Mouse (Mus musculus) forelimb bud, embryonic 11.5 days (tissue): ENCODE data around the gene Ccdc47.

ENCODE experiments used
- DNase-seq: peaks from one replicate; pipeline ENCODE4 v3.0.0-alpha.2; 2012; ENCODE audit warnings: low read depth, low spot score

Gene Ccdc47

GRCm38 (mm10) chr11:106160841-106161721 lies 55.1 kb downstream of the Ccdc47 start, which contains the start of the genes Gm10840 and Limd2:
Gene Gm10840, plus strand, starts transcription at chr11:106160850.
Gene Limd2, minus strand, starts transcription at chr11:106160860.
- peak; percentile 64 for DNase-seq

- peak; percentile 79 for DNase-seq
Measured at GRCm38 (mm10) chr11:106159921-106160840, 56.0 kb downstream of the Ccdc47 start.

- DNase-seq, result peak; percentile 76
Measured at GRCm38 (mm10) chr11:106159216-106159920, 56.8 kb downstream of the Ccdc47 start.

GRCm38 (mm10) chr11:106158930-106159215 lies 57.3 kb downstream of the Ccdc47 start:
- no peak for DNase-seq

GRCm38 (mm10) chr11:106158081-106158929 lies 57.8 kb downstream of the Ccdc47 start:
- no peak for DNase-seq

GRCm38 (mm10) chr11:106157154-106157553 lies 59.0 kb downstream of the Ccdc47 start:
- no peak for DNase-seq

GRCm38 (mm10) chr11:106156257-106156656 lies 59.9 kb downstream of the Ccdc47 start:
- DNase-seq, result no peak

GRCm38 (mm10) chr11:106155761-106156160 lies 60.4 kb downstream of the Ccdc47 start:
- no peak for DNase-seq

- DNase-seq, result no peak
Measured at GRCm38 (mm10) chr11:106154770-106155169, 61.4 kb downstream of the Ccdc47 start.

GRCm38 (mm10) chr11:106154091-106154490 lies 62.1 kb downstream of the Ccdc47 start:
- no peak for DNase-seq

GRCm38 (mm10) chr11:106152132-106152531 lies 64.0 kb downstream of the Ccdc47 start:
- DNase-seq, result no peak

- DNase-seq, result no peak
Measured at GRCm38 (mm10) chr11:106151219-106151618, 64.9 kb downstream of the Ccdc47 start.
